18 mouse cellular contexts compared by ENCODE assay signal in the genomic region with DNA sequence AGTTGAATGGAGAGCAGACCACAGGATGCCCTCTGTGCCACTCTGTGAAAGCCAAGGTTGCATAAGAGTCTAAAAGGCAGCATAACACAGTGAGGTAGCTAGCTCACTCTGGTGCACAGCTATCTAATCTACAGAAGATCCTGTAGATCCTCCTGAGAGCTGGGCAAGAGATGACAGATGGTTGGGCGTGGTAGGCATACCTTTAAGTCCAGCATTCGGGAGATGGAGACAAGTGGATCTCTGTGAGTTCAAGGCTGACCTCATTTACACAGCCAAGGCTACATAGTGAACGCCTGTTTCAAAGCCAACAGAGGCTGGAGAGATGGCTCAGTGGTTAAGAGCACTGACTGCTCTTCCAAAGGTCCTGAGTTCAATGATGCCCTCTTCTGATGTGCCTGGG. TPM values are rescaled to one million over a fixed set of nuclear protein-coding genes. Genes with fewer than 3 reads are reported as not detected.
"Had no signal": no experiment of that assay in that cellular context is flagged by ENCODE, and none has a peak within 500 bp of the region (broad histone marks: within the 10 kb centered on the region; RNA-seq: fewer than 3 reads in every experiment).

No protein-coding gene starts in this region.

- H3K4me1 ChIP-seq: lung, embryonic 15.5 days; megakaryocyte, embryonic 14.5 days; midbrain, embryonic 12.5 days; midbrain, embryonic 15.5 days; neural tube, embryonic 12.5 days; stomach, embryonic 15.5 days had no signal

- H3K4me2 ChIP-seq: lung, embryonic 15.5 days; midbrain, embryonic 12.5 days; midbrain, embryonic 15.5 days; neural tube, embryonic 12.5 days; stomach, embryonic 15.5 days had no signal

- H3K4me3 ChIP-seq: lung, embryonic 15.5 days; megakaryocyte, embryonic 14.5 days; midbrain, embryonic 12.5 days; midbrain, embryonic 15.5 days; neural tube, embryonic 12.5 days; stomach, embryonic 15.5 days had no signal

- DNase-seq: liver, postnatal 0 days; lung, adult 2 months; lung, postnatal 14 days; lung, postnatal 36 days; right cerebral cortex, postnatal 14 days; thymus, adult 2 months; thymus, postnatal 25 days; thymus, postnatal 4 days had no signal

- H3K9ac ChIP-seq: liver, postnatal 0 days; lung, embryonic 15.5 days; midbrain, embryonic 12.5 days; midbrain, embryonic 15.5 days; neural tube, embryonic 12.5 days; stomach, embryonic 15.5 days had no signal

- H3K36me3 ChIP-seq: lung, embryonic 15.5 days; midbrain, embryonic 12.5 days; midbrain, embryonic 15.5 days; neural tube, embryonic 12.5 days; stomach, embryonic 15.5 days had no signal

- ATAC-seq: liver, postnatal 0 days; lung, postnatal 0 days; midbrain, embryonic 15.5 days had no signal

- H3K27ac ChIP-seq: lung, embryonic 15.5 days; macrophage; midbrain, embryonic 12.5 days; midbrain, embryonic 15.5 days; neural tube, embryonic 12.5 days; stomach, embryonic 15.5 days; stomach, postnatal 0 days had no signal

- H3K9me3 ChIP-seq: lung, embryonic 15.5 days; megakaryocyte, embryonic 14.5 days; midbrain, embryonic 12.5 days; midbrain, embryonic 15.5 days; neural tube, embryonic 12.5 days; stomach, embryonic 15.5 days had no signal

- H3K27me3 ChIP-seq: lung, embryonic 15.5 days; megakaryocyte, embryonic 14.5 days; midbrain, embryonic 12.5 days; midbrain, embryonic 15.5 days; neural tube, embryonic 12.5 days; stomach, embryonic 15.5 days had no signal

RNA-seq across cellular contexts. Expression of a gene that starts 11.9 kb away (rescaled TPM):
- polyA plus RNA-seq: liver, postnatal 0 days; macrophage; spleen, adult 2 months had no signal
